In genomic region chr8:46340381-46341273, GRCm38 (mm10) we compare ENCODE assay signal across 25 mouse cellular contexts. TPM values are rescaled to one million over a fixed set of nuclear protein-coding genes. Genes with fewer than 3 reads are reported as not detected.
DNase-seq lines count a peak whose midpoint lies in the region; ATAC-seq and TF ChIP-seq lines count a peak whose summit lies in the region.
"Had no signal": no experiment of that assay in that cellular context is flagged by ENCODE, and none has a peak within 500 bp of the region (broad histone marks: within the 10 kb centered on the region; RNA-seq: fewer than 3 reads in every experiment).

No protein-coding gene starts in this region.

- no peaks in the 10 kb centered on the region for H3K9me3 ChIP-seq in lung, postnatal 0 days (ENCODE audit: low read length)
- H3K9me3 ChIP-seq in ES-E14 (ENCODE audit: control insufficient read depth, insufficient read depth, low read depth, low read length): no peaks in the 10 kb centered on the region
- H3K9me3 ChIP-seq: embryonic facial prominence, embryonic 10.5 days; G1E; hindbrain, embryonic 13.5 days; kidney, embryonic 15.5 days had no signal

- no peak overlapping the region for H3K4me3 ChIP-seq in lung, postnatal 0 days (ENCODE audit: low read depth, low read length)
- no peak overlapping the region for H3K4me3 ChIP-seq in ES-E14 (ENCODE audit: insufficient read depth in 1 of 2, low read depth in 1 of 2, low read length in 2 of 2, poor library complexity in 1 of 2, severe bottlenecking in 1 of 2)
- H3K4me3 ChIP-seq: embryonic facial prominence, embryonic 10.5 days; hindbrain, embryonic 13.5 days; kidney, embryonic 15.5 days had no signal

- TF ChIP-seq EP300 in lung, postnatal 0 days (IDR thresholded peaks at IDR 0.05): no peak

- 75% methylated on average over 14 of the region's 14 CpGs for WGBS in lung, postnatal 0 days

- H3K36me3 ChIP-seq in lung, postnatal 0 days (ENCODE audit: insufficient read depth, low read length): no peaks in the 10 kb centered on the region
- H3K36me3 ChIP-seq in ES-E14 (ENCODE audit: control insufficient read depth, insufficient read depth, low read length, poor library complexity, severe bottlenecking): no peaks in the 10 kb centered on the region
- H3K36me3 ChIP-seq: embryonic facial prominence, embryonic 10.5 days; G1E; hindbrain, embryonic 13.5 days; kidney, embryonic 15.5 days had no signal

- TF ChIP-seq CTCF in lung, postnatal 0 days (IDR thresholded peaks at IDR 0.05): no peak

- H3K4me1 ChIP-seq in lung, postnatal 0 days (ENCODE audit: insufficient read depth, low read depth, low read length): no peaks in the 10 kb centered on the region
- H3K4me1 ChIP-seq in ES-E14 (ENCODE audit: control insufficient read depth in 2 of 2, insufficient read depth in 2 of 2, low read length in 2 of 2, poor library complexity in 1 of 2): peaks cover 0 to 8% of the 10 kb centered on the region in 2 experiments; a peak in 2 of 4 replicates
- H3K4me1 ChIP-seq: hindbrain, embryonic 13.5 days; kidney, embryonic 15.5 days had no signal

- peak; percentile 26 for DNase-seq in lung, postnatal 0 days (ENCODE audit: low spot score)
- DNase-seq in lung, postnatal 14 days: no peak
- peak; percentile 47 for DNase-seq in ES-E14 (ENCODE audit: low read depth, low spot score)
- no peak for DNase-seq in spleen, adult 18-20 months
- no peak for DNase-seq in ovary, adult 18-20 months (ENCODE audit: low spot score)
- no peak for DNase-seq in neural tube, embryonic 10.5 days (ENCODE audit: extremely low spot score, low spot score)
- DNase-seq: adrenal gland, postnatal 36 days; cerebellum, adult 2 months; gastrocnemius, postnatal 14 days; heart, postnatal 10 days; lung, embryonic 14.5 days; thymus, postnatal 4 days had no signal

- H3K9ac ChIP-seq in lung, postnatal 0 days (replicated peaks; ENCODE audit: low read depth): no peak overlapping the region
- no peak overlapping the region for H3K9ac ChIP-seq in ES-E14 (ENCODE audit: insufficient read depth, low read depth, low read length, poor library complexity, severe bottlenecking)
- H3K9ac ChIP-seq: hindbrain, embryonic 13.5 days; kidney, embryonic 15.5 days; lung, embryonic 14.5 days had no signal

- no peak overlapping the region for H3K4me2 ChIP-seq in lung, postnatal 0 days (replicated peaks; ENCODE audit: low read depth, low read length)
- H3K4me2 ChIP-seq: hindbrain, embryonic 13.5 days; kidney, embryonic 15.5 days; liver, embryonic 11.5 days; lung, embryonic 14.5 days had no signal

- H3K27me3 ChIP-seq in lung, postnatal 0 days (replicated peaks; ENCODE audit: insufficient read depth, low read length): no peaks in the 10 kb centered on the region
- H3K27me3 ChIP-seq: hindbrain, embryonic 13.5 days had no signal

- ATAC-seq in lung, postnatal 0 days: no peak
- ATAC-seq in megakaryocyte, adult 5-6 weeks (ENCODE audit: poor library complexity, severe bottlenecking): peak; percentile 64
- ATAC-seq: forebrain, embryonic 14.5 days; inflammation-experienced regulatory T-cells, adult 6 months; midbrain, embryonic 16.5 days had no signal

- H3K27ac ChIP-seq in lung, postnatal 0 days (ENCODE audit: low read length): no peak overlapping the region
- no peak overlapping the region for H3K27ac ChIP-seq in ES-E14 (ENCODE audit: insufficient read depth, low read depth, low read length, poor library complexity, severe bottlenecking)
- H3K27ac ChIP-seq: embryonic facial prominence, embryonic 10.5 days; hindbrain, embryonic 13.5 days; kidney, embryonic 15.5 days had no signal

- in situ Hi-C loops in ES-E14 (cut with MboI; ENCODE audit: low sequenced_read_pairs in 2 of 2, unreplicated experiment in 2 of 2): no loop called here

TF ChIP-seq in ES-E14, 5 proteins besides CTCF, POLR2A, EP300 and RAD21:
- TF ChIP-seq ZNF384 (IDR thresholded peaks at IDR 0.05; ENCODE audit: low read depth, low read length): peak; percentile 88
- no peak for TF ChIP-seq CHD2 (IDR thresholded peaks at IDR 0.05; ENCODE audit: low read depth, low read length)
- no peak for TF ChIP-seq MAFK (IDR thresholded peaks at IDR 0.05; ENCODE audit: insufficient read depth, low read depth, low read length)
- TF ChIP-seq HCFC1 (IDR thresholded peaks at IDR 0.05; ENCODE audit: borderline replicate concordance, insufficient read depth, low read length): no peak
- TF ChIP-seq ZC3H11A (IDR thresholded peaks at IDR 0.05; ENCODE audit: borderline replicate concordance, low read depth, low read length): no peak

RNA-seq across cellular contexts. Expression of gene Helt, which starts 46.2 kb away (rescaled TPM):
- not detected in 2 replicates for polyA plus RNA-seq in lung, postnatal 0 days (2015; fragmentation: Nextera tagmentation; extraction: Ambion mirVana)
- not detected in 2 replicates for total RNA-seq in ES-E14 (2012; rRNA removed)
- total RNA-seq in megakaryocyte, adult 5-6 weeks (2015): not detected in 2 replicates
- total RNA-seq in megakaryocyte, adult 5-6 weeks (2017): not detected in 2 replicates
- total RNA-seq: adrenal gland, postnatal 36 days; heart, postnatal 10 days; layer of hippocampus, postnatal 14 days had no signal
- polyA plus RNA-seq: C2C12; cerebellum, adult 2 months; G1E; inflammation-experienced regulatory T-cells, adult 6 months; kidney, embryonic 15.5 days; large intestine, adult 2 months; limb, embryonic 11.5 days; liver, embryonic 11.5 days; lung, embryonic 14.5 days had no signal

Comparison
In these comparisons a context has a peak if more than half of its experiments do, and no peak if none do; other contexts are left out.
1. DNase-seq: peak in lung, postnatal 0 days (single experiment) and ES-E14 (single experiment); none in lung, postnatal 14 days (single experiment), spleen, adult 18-20 months (0 of 2), ovary, adult 18-20 months (single experiment) and neural tube, embryonic 10.5 days (single experiment).